Mouse (Mus musculus) v-Abl transformed pro-B cells (cell line): Measurements from ENCODE around the gene Pi4k2a.

ENCODE experiments used
- in situ Hi-C, 2 experiments: fragments of 400-800 bp; cut with MboI; formaldehyde crosslinking; loops; one replicate each; pipeline ENCODE4 v1.15.1; 2025; ENCODE audit not compliant: unreplicated experiment in 2 of 2

The Pi4k2a gene

DNA sequence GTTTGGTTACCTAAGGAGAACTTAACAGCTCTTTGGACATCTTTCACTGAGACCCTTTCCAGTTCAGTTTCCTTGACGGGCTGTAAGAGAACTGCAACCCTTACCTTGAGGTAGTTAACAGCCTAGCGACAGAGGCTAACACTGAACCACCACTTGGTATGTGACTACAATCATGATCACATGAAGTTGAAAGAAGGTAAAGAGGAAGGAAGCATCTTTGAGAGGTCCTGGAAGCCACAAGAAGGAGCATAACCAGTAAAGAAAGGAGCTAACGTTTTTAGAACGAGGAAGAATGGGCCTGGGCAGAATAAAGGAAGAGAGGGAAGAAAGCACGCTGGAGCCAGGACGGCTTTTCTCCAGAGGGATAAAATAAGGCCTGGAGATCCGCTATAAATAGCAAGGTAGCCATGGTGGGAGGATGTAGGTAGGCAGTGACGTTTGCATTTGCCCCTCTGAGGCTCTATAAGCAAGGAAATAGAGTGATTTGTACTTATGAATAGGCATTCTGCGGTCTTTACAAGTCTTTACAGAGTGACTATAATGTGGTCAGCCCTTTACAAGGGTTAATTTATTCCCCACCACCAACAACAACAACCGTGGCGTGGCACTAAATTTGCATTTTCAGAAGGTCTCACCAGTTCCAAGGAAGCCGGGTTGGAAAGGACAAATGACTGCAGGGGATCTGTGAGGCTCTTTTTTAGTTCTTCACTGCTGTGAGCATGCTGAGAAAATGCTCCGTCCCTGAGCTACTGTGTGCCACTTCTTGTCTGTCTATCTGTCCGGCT lies 39.4 kb downstream of the Pi4k2a start:
- in situ Hi-C loops, result no loop called here

DNA sequence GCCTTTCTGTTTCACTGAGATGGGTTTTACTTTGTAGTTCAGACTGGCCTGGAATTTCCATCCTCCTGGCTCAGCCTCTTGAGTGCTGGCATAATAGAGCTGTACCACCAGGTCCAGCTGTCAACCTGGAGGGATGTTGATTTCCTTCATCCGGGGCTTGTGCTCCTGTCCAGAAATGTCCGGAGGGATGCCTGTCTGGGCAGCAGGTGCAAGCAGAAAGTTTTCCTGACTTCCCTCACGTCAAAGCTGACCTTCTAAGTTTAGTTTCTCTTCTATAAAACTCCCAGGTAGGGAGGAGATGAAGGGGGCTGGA lies 40.0 kb downstream of the Pi4k2a start:
- in situ Hi-C loops, result no loop called here

DNA sequence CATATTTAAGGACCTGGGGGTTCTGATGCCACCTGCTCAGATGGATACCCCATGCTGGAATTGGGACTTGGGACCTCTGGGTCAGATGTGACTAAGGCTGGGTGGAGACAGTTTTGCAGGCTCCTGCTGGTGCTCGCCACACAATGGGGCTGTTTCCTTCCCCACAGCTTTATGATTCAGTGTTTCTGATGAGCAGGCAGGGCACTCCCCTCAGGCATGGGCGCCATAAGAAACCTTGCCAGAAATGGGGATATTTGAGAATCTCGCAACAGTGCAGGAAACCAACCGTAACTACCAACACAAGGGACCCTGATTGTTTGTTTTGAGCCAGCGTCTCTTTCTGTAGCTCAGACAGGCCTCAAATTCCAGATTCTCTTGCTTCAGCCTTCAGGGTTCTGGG lies 40.8 kb downstream of the Pi4k2a start:
- in situ Hi-C loops, result no loop called here

DNA sequence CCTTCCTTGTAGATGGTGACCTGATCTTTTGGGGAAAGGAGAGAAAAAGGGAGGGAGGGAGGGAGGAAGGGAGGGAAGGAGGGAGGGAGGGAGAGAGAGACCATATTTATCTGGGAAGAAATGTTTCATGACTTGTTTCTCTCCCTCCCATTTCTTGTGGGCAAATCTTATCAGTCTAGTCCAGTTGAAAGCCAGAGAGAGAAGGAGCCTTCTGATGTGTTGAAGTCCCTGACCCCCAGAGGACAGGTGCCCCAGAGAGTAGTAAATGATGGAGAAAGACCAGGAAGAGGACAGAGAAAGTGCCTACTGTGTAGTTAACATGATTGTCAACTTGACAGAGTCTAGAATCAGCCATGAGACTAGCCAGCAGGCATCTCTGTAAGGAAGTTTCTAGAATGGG lies 44.8 kb downstream of the Pi4k2a start:
- in situ Hi-C loops, result no loop called here

DNA sequence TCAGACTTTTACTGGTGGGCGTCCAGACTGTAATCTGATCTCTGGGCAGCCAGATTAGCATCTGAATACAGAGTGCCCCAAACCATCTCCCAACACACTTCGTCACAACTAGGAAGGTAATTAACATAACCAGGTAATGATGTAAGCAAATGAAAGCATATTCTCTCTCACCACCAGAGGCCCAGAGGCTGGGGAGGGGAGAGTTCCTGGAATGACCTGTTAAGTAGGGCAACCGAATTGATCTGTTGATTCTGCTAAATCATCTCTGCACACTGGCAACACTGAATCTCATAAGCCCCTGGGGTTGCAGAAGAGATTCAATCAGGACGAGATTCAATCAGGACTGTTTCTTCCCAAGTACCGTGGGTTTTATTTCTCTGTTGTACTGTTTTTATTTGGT lies 45.9 kb downstream of the Pi4k2a start:
- in situ Hi-C loops, result no loop called here

DNA sequence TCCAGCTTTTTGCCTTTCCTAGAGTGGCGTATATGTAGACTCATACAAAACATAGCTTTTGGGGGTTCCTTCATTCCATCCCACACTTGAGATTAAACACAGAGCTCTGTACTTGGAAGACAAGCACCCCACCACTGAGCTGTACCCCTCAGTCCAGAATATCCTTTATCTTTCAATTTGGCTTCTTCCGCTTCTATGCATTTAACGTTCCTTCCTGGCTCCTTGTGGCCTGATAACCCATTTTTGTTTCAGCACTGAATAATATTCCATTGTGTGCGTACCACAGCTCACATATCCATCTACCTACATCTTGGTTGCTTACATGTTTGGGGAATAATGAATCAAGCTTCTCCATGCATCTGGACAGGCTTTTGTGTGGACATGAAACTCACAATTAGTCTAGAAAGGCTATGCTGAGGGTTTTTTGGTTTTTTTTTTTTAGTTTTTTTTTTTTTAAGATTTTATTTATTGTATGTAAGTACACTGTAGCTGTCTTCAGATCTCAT lies 47.0 kb downstream of the Pi4k2a start:
- in situ Hi-C loops, result no loop called here

DNA sequence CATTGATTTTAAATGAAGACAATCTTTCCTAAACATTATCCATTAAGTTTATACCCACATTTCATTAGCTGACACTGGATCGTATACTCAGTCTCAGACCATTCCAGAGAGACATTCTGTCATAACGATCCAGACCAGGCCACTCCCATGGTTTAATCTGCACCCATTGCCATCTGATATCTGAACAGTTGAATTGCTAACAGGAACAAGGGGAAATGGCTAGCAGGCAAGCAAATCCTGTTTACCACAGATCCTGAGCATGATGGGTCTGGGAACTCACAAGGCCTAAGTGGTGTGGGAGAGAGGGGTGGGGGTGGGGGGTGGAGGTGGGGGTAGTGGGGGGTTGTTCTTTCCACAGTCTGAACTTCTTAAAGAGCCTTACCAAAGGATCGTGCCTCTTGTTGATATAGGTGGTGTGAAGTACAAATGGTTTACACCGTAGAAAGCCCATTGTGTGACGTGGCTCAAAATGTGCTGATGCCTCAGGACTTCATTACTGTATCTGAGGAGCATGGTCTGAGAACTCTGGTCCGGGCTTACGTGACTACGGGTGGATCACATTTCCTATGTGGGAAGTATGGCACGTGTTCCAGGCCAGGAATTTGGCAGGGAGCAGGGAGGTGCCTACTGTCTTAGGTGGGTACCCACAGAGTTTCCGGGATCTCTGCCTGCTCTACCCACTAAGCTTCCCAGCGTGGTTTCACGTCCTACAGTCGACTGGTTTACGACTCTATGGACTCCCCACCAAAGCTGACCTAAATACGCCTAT lies 48.4 kb downstream of the Pi4k2a start:
- in situ Hi-C loops, result no loop called here

DNA sequence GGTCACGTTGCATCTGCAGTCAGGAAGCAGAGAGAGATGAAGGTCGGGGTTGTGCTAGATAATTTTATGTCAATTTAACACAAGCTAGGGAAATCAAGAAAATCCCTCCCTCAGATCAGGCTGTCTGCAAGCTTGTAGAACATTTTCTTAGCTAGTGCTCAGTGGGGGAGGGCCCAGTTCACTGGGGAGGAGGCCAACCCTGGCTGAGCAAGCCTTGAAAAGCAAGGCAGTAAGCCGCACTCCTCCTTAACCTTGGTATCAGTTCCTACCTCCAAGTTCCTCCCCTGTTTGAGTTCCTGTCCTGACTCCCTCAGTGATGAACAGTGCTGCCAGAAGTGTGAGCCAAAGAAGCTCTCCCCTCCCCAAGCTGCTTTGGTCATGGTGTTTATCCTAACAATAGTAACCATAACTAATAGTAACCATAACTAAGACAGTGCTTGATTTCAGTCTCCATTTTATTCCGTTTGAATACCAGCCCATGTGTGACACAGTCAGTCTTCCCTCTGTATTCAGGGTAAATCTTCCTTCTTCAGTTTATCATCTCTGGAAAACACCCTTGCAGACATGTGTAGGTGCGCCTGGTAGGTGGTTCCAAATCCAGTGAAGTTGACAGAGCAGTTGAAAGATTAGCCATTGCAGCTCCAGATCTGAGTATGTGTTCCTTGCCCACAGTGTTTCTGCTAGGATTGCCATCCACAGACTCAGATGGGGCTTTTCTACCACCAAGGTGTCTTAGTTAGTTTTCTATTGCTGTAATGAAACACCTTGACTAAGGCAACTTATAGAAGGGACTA lies 49.7 kb downstream of the Pi4k2a start:
- in situ Hi-C loops, result no loop called here

DNA sequence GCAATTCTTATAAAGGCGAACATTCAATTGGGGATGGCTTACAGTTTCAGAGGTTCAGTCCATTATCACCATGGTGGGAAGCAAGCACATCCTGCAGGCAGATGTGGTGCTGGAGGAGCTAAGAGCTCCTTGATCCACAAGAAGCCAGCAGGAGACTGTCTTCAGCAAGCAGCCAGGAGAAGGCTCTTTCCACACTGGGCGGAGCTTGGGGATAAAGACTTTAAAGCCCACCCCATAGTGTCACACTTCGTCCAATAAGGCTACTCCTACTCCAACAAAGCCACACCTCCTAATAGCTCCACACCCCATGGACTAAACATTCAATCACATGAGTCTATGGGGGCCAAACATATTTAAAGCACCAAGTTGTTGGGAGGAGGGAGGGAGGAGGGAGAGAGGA lies 51.7 kb downstream of the Pi4k2a start:
- in situ Hi-C loops, result no loop called here

DNA sequence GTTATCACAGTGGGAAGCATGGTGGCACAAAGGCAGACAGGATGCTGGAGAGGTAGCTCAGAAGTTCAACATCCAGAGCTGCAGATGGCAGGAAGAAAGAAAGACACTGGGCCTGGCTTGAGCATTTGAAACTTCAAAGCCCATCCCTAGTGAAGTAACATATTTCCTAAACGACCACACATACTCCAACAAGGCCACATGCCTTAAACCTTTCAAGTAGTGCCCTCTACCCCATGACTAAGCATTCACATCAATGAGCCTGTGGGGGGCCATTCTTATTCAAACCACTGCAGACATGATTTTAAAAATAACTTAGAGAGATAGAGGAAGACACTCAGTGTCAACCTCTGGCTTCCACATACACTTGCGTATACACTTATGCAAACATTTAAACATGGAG lies 52.5 kb downstream of the Pi4k2a start:
- in situ Hi-C loops, result no loop called here

DNA sequence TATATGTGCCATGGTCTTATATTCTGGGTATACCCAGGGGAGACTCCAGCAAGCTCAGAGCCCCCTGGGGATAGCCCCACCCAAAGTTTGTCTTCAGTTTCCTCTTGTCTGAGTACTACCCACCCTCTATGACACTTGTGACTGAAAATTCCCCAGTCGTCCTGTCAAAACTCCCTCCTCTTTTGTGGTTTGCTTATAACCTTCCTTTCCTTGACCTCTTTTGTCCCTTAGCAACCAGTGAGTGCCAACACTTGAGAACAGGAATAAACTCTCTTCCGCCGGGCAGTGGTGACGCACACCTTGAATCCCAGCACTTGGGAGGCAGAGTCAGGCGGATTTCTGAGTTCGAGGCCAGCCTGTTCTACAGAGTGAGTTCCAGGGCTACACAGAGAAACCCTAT lies 53.8 kb downstream of the Pi4k2a start:
- in situ Hi-C loops, result no loop called here

DNA sequence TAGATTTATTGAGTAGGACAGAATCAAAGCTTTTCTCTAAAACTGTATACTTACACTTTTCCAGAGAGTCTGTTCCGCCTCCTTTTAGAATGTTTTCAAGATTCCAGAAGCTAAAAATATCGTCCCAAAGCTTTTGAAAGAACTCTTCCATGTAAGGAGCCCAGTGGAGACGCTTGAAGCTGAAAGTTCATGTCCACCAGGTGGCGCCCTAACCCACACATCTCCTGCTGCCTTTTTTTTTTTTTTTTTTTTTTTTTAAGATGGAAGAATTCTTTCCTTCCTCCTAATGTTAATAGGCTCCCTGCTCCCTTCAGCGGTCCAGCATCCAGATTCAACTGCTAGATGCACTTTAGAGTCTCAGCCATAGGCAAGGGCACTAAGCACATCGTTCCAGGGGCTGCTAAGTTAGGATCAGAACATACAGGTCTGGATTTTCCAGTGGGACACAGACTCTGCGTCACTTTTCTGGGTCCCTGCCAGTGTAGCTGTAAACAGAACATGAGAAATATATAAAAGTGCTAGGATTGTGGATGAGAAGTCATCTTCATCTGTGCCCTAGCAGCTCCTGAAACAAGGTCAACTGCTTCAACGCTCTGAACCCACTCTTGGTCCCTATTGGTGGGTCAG lies 54.4 kb downstream of the Pi4k2a start:
- in situ Hi-C loops, result no loop called here

DNA sequence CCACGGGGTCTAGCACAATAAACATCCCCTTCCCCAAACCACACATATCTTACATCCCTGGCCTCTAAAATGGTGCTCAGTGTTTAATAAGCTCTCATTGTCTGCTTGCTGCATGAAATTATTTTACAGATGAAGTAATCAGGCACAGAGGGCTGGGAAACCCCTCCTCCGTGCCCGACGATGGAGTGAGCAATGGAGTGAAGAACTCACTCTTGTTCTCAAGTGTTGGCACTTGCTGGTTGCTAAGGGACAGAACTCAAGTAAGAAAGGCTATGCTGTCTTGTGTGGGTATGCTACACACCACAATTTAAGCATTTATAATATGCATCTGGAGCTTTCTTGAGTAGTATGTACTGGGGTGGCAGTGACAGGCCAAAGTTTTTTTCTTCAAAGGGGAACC lies 54.9 kb downstream of the Pi4k2a start:
- in situ Hi-C loops, result no loop called here

DNA sequence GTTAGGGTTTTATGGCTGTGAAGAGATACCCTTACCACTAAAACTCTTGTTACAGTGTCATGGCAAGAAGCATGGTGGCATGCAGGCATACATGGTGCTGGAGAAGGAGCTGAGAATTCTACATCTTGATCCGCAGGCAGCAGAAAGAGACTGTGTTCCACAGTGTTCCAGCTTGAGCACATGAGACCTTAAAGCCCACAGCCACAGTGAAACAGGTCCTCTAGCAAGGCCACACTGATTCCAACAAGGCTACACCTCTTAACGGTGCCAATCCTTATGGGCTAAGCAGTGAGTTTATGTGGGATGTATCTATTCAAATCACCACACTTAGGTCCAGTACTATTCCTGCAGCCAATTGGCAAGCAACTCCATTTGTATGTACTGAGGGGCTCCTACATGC lies 55.5 kb downstream of the Pi4k2a start:
- in situ Hi-C loops, result no loop called here

DNA sequence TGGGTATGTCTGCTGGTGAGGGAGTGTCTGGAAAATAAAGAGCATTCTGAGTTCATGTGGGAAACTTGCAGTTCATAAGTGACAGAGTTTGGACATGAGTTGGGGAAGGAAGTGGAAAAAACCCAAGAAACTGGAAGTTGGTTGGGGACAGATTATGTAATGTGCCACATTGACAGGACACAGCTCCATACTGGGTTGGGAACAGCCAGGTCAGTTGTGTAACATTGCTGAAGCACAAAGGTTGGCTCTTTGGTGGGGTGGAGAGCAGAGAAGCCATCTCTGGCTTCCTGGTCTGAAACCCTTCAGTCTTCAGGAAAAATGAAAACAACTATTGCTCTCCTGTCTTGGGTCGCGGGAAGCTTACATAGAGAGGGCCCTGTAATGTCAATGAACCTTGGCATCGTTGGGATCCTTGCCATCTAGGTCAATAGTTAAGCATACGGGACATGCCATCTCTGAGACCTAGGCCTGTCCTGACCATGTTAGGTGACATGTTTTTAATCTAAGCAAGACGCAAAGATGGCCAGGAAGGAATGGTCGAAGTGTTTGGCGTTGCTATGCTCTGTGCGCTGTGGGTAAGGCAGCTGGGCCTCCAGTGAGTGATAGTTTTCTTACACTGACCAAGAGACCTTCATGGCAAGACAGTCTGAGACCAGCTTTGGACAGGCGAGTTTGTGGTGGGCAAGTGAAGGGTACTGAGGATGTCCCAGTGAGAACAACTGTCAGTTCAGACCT lies 56.2 kb downstream of the Pi4k2a start:
- in situ Hi-C loops, result no loop called here

DNA sequence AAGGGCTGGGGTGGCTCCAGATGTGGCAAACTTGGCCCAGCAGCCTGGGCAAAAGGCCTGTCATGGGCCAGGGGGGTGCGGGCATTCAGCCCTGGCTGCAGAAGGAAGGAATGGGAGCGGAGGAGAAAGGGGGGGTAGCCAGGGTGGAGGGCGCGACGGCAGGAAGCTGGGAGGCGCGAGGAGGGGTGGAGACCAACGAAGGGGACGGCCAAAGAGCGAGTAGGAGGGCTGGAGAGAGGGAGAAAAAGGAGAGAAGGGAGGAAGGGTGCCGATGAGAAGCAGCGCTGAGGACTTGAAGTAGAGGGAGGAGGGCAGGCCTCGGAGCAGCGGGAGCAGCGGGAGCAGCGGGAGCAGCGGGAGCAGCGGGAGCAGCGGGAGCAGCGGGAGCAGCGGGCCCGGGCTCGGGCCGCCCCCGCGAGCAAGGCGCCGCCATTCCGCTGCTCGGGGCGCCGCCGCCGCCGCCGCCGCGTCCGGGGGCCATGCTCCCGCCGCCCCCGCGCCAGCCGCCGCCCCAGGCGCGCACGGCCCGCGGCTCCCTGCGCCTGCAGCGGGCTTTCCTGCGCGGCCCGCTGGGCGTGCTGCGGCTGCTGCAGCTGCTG lies 57.0 kb downstream of the Pi4k2a start, which contains the start of gene Marveld1:
Gene Marveld1, plus strand, starts transcription at position 231 of the 599 bp plus-strand sequence.
- in situ Hi-C loops, result no loop called here

DNA sequence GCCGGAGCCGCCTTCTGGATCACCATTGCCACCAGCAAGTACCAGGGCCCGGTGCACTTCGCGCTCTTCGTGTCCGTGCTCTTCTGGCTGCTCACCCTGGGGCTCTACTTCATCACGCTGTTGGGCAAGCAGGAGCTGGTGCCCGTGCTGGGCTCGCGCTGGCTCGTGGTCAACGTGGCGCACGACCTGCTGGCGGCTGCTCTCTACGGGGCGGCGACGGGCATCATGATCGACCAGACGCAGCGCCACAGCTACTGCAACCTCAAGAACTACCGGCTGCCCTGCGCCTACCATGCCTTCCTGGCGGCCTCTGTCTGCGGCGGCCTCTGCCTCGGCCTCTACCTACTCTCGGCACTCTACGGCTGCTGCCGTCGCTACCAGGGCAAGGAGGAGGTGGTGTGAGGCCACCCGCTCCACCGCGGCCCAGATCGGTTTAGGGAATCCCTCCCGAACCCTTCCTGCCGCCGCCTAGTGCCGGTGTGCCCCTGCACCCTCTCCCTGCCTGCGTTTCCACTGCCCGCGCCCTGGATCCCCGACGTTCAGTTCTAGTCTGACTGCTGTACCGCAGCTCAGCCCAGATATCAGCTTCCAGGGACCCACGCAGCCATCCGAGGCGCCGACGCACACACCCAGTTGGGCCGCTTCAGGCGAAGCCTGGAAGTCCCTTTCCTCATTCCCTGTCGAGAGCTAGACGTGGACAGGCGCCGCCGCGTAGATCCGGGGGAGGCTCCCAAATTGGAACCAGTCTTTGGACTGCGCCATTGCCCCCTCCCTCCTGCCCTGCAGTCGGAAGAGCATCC lies 57.7 kb downstream of the Pi4k2a start:
- in situ Hi-C loops, result no loop called here

DNA sequence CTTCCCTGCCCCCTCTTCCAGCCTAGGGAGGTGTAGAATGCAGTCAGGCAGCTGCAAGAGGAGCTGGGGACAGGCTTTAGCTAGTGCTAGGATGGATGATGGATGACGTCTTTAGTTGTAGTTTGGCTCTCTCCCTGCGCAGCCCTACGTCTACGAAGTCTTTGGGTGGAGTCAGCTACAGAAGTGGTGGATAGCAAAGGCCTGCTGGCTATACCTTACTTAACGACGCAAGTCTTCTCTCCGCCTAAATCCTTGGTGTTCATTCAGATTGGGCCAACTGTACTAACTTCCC lies 58.2 kb downstream of the Pi4k2a start:
- in situ Hi-C loops, result no loop called here

DNA sequence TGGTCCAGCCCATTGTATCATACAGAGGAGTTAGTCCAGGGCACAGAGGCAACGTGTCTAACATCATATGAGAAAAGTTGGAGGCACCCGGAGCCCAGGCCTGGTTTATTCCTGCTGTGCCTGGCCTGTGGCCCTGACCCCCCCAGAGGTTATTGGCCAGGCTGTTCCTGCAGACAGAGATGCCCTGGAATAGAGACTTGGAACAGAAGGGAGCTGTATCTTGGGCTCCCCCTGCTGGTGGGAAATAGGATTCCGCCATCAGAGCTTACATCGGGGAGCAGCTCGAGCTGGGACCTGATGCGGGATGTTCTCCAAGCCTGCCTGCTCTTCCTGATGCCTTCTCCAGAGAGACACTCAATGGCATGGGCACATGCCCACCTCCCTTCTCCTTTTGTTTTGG lies 61.7 kb downstream of the Pi4k2a start:
- in situ Hi-C loops, result loop anchor here (5.0 to 25.0 kb wide), 2 partner anchors 120 to 1065 kb away; partner anchors contain the start of gene Opalin (in 1 of the 2)
